In genomic region chr12:57093107-57093506, GRCm38 (mm10) we compare ENCODE assay signal across 21 mouse cellular contexts.
DNase-seq lines count a peak whose midpoint lies in the region; ATAC-seq lines count a peak whose summit lies in the region.
"Had no signal": no experiment of that assay in that cellular context is flagged by ENCODE, and none has a peak within 500 bp of the region (broad histone marks: within the 10 kb centered on the region; RNA-seq: fewer than 3 reads in every experiment).

No protein-coding gene starts in this region.

- peak; percentile 39 for DNase-seq in 3T3-L1 (ENCODE audit: low read depth, low spot score)
- DNase-seq in Muller cell, postnatal 12 days (ENCODE audit: inconsistent ontology term) = peak; percentile 14
- DNase-seq in embryo, embryonic 10.5 days (ENCODE audit: low spot score) = peak; percentile 57
- peak; percentile 82 for DNase-seq in fibroblast of lung, adult 2 months (ENCODE audit: low read depth)
- no peak for DNase-seq in spleen, adult 18-20 months
- no peak for DNase-seq in adrenal gland, adult 2 months
- DNase-seq: adrenal gland, adult 8-10 months; B cell, adult 2 months; cerebellum, adult 11 months; cerebellum, adult 9-10 months; cerebellum, postnatal 36 days; forebrain, postnatal 0 days; kidney, adult 11 months; kidney, postnatal 25 days; lung, postnatal 36 days; thymus, adult 2 months; thymus, postnatal 36 days had no signal

- ATAC-seq in cerebellum, adult (ENCODE audit: insufficient number of reproducible peaks, low FRiP score, low TSS enrichment) = no peak
- ATAC-seq: forebrain, postnatal 0 days; inflammation-experienced regulatory T-cells, adult 6 months; midbrain, embryonic 16.5 days; Patski had no signal

Comparison
In these comparisons a context has a peak if more than half of its experiments do, and no peak if none do; other contexts are left out.
1. DNase-seq: peak in 3T3-L1 (single experiment), Muller cell, postnatal 12 days (single experiment), embryo, embryonic 10.5 days (single experiment) and fibroblast of lung, adult 2 months (single experiment); none in spleen, adult 18-20 months (0 of 2) and adrenal gland, adult 2 months (single experiment).